Mouse (Mus musculus) ES-Bruce4 (cell line): ENCODE results near the gene Fancc.
"Not testable (repeated sequence)": the region's sequence is repeated elsewhere in the genome, so short reads cannot be mapped to it uniquely, and the experiment has no call there.

Experiments
- CTCF ChIP-seq: IDR thresholded peaks from one replicate; pipeline ENCODE4 v1.8.1; 2011; ENCODE audit warnings: low read depth, low read length
- POLR2A ChIP-seq: IDR thresholded peaks from one replicate; pipeline ENCODE4 v1.8.1; 2011; ENCODE audit warnings: low read length; ENCODE audit not compliant: insufficient read depth

- TF ChIP-seq CTCF, POLR2A: not testable (repeated sequence)
These were observed 68.9 kb downstream of the Fancc start for GRCm38 (mm10) chr13:63428211-63428610.
